Comparison of ENCODE assay signal across 26 mouse cellular contexts in the genomic region with DNA sequence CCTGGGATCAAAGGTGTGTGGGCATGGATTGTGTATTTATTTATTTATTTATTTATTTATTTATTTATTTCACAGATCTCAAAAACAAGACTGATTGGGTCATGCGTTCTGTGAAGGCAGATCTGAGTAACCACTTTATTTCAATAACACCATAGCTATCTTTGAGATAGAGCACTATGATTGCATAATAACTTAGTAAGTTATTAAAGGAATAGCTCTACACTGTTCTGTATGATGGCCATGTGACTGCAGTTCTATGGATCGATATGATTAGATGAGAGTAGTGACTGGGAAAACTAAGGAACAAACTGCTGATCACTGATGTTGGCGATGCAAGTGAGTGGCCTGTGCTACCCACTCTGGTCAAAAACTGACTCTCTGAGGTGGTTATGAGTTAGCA. TPM values are rescaled to one million over a fixed set of nuclear protein-coding genes. Genes with fewer than 3 reads are reported as not detected.
DNase-seq lines count a peak whose midpoint lies in the region; ATAC-seq and TF ChIP-seq lines count a peak whose summit lies in the region.
"Had no signal": no experiment of that assay in that cellular context is flagged by ENCODE, and none has a peak within 500 bp of the region (broad histone marks: within the 10 kb centered on the region; RNA-seq: fewer than 3 reads in every experiment).

No protein-coding gene starts in this region.

- no peaks in the 10 kb centered on the region for H3K36me3 ChIP-seq in liver, adult 2 months (ENCODE audit: control insufficient read depth, insufficient read depth, low read length)
- no peaks in the 10 kb centered on the region for H3K36me3 ChIP-seq in liver, embryonic 11.5 days (ENCODE audit: control insufficient read depth, insufficient read depth, low read length)
- H3K36me3 ChIP-seq in intestine, embryonic 15.5 days = no peaks in the 10 kb centered on the region
- H3K36me3 ChIP-seq in intestine, embryonic 16.5 days (ENCODE audit: control insufficient read depth, insufficient read depth, low read length) = no peaks in the 10 kb centered on the region
- H3K36me3 ChIP-seq in intestine, postnatal 0 days (ENCODE audit: control insufficient read depth, insufficient read depth) = no peaks in the 10 kb centered on the region
- H3K36me3 ChIP-seq in hindbrain, embryonic 14.5 days (replicated peaks; ENCODE audit: control insufficient read depth, insufficient read depth) = no peaks in the 10 kb centered on the region
- H3K36me3 ChIP-seq: G1E had no signal

- H3K27ac ChIP-seq in liver, adult 2 months (replicated peaks; ENCODE audit: insufficient read depth, low read depth, low read length) = no peak overlapping the region
- H3K27ac ChIP-seq in liver, embryonic 11.5 days (ENCODE audit: low read depth, low read length) = no peak overlapping the region
- H3K27ac ChIP-seq in intestine, embryonic 15.5 days = no peak overlapping the region
- H3K27ac ChIP-seq in intestine, embryonic 16.5 days (ENCODE audit: low read length) = no peak overlapping the region
- H3K27ac ChIP-seq in intestine, postnatal 0 days (ENCODE audit: low read depth, low read length) = no peak overlapping the region
- H3K27ac ChIP-seq in hindbrain, embryonic 14.5 days = no peak overlapping the region

- H3K79me2 ChIP-seq in liver, adult 2 months (ENCODE audit: control insufficient read depth, insufficient read depth, low read length) = no peaks in the 10 kb centered on the region

- H3K4me3 ChIP-seq in liver, adult 2 months (ENCODE audit: insufficient read depth, low read depth, low read length) = no peak overlapping the region
- H3K4me3 ChIP-seq in liver, embryonic 11.5 days (ENCODE audit: low read depth, low read length) = no peak overlapping the region
- H3K4me3 ChIP-seq in intestine, embryonic 15.5 days (replicated peaks) = no peak overlapping the region
- H3K4me3 ChIP-seq in intestine, embryonic 16.5 days (ENCODE audit: low read length) = no peak overlapping the region
- H3K4me3 ChIP-seq in intestine, postnatal 0 days (ENCODE audit: low read depth, low read length) = no peak overlapping the region
- no peak overlapping the region for H3K4me3 ChIP-seq in hindbrain, embryonic 14.5 days (replicated peaks; ENCODE audit: low read length)

- no peaks in the 10 kb centered on the region for H3K4me1 ChIP-seq in liver, adult 2 months (ENCODE audit: control insufficient read depth, insufficient read depth, low read length)
- H3K4me1 ChIP-seq in liver, embryonic 11.5 days (replicated peaks; ENCODE audit: control insufficient read depth, insufficient read depth, low read length) = no peaks in the 10 kb centered on the region; the same call in 1 of the 2 replicates
- peaks cover 6% of the 10 kb centered on the region for H3K4me1 ChIP-seq in intestine, embryonic 15.5 days (replicated peaks)
- H3K4me1 ChIP-seq in intestine, embryonic 16.5 days (ENCODE audit: control insufficient read depth, insufficient read depth, low read length) = peaks cover 4% of the 10 kb centered on the region
- H3K4me1 ChIP-seq in intestine, postnatal 0 days (replicated peaks; ENCODE audit: control insufficient read depth, insufficient read depth, low read length) = no peaks in the 10 kb centered on the region
- H3K4me1 ChIP-seq in hindbrain, embryonic 14.5 days (replicated peaks; ENCODE audit: control insufficient read depth, insufficient read depth, low read length) = peaks cover 7% of the 10 kb centered on the region

- H3K9me3 ChIP-seq in liver, embryonic 11.5 days (ENCODE audit: control insufficient read depth, low read length) = no peaks in the 10 kb centered on the region
- H3K9me3 ChIP-seq in intestine, embryonic 15.5 days = no peaks in the 10 kb centered on the region
- H3K9me3 ChIP-seq in intestine, embryonic 16.5 days (ENCODE audit: control insufficient read depth, low read length) = no peaks in the 10 kb centered on the region
- no peaks in the 10 kb centered on the region for H3K9me3 ChIP-seq in intestine, postnatal 0 days (ENCODE audit: control insufficient read depth)
- H3K9me3 ChIP-seq in hindbrain, embryonic 14.5 days (ENCODE audit: control insufficient read depth, low read length) = no peaks in the 10 kb centered on the region
- H3K9me3 ChIP-seq: G1E had no signal

- peaks cover 7% of the 10 kb centered on the region for H3K27me3 ChIP-seq in liver, adult 2 months (ENCODE audit: control insufficient read depth, insufficient read depth, low read length)
- H3K27me3 ChIP-seq in liver, embryonic 11.5 days (replicated peaks; ENCODE audit: control insufficient read depth, insufficient read depth, low read length) = peaks cover 44% of the 10 kb centered on the region
- peaks cover 32% of the 10 kb centered on the region for H3K27me3 ChIP-seq in intestine, embryonic 15.5 days (replicated peaks)
- H3K27me3 ChIP-seq in intestine, embryonic 16.5 days (replicated peaks; ENCODE audit: control insufficient read depth, insufficient read depth, low read length) = peaks cover 40% of the 10 kb centered on the region
- peaks cover 45% of the 10 kb centered on the region for H3K27me3 ChIP-seq in intestine, postnatal 0 days (replicated peaks; ENCODE audit: control insufficient read depth, insufficient read depth, low read length)
- peaks cover 37% of the 10 kb centered on the region for H3K27me3 ChIP-seq in hindbrain, embryonic 14.5 days (ENCODE audit: control insufficient read depth, insufficient read depth, low read length)
- H3K27me3 ChIP-seq: CH12.LX had no signal

- no peak for TF ChIP-seq CTCF in liver, adult 2 months (IDR thresholded peaks at IDR 0.05; ENCODE audit: low read depth, low read length)
- no peak for TF ChIP-seq CTCF in intestine, postnatal 0 days (IDR thresholded peaks at IDR 0.05; ENCODE audit: low read depth)

- TF ChIP-seq POLR2A in liver, adult 2 months (IDR thresholded peaks at IDR 0.05; ENCODE audit: extremely low read depth, insufficient read depth, low read length) = no peak

- no peak overlapping the region for H3K4me2 ChIP-seq in liver, embryonic 11.5 days
- no peak overlapping the region for H3K4me2 ChIP-seq in intestine, embryonic 15.5 days (replicated peaks)
- no peak overlapping the region for H3K4me2 ChIP-seq in intestine, embryonic 16.5 days (ENCODE audit: low read depth, low read length)
- H3K4me2 ChIP-seq in intestine, postnatal 0 days (replicated peaks; ENCODE audit: low read depth) = no peak overlapping the region
- H3K4me2 ChIP-seq in hindbrain, embryonic 14.5 days (replicated peaks) = no peak overlapping the region

- DNase-seq in liver, adult 2 months (ENCODE audit: extremely low read depth, low read depth, low spot score) = peak; percentile 40
- DNase-seq in liver, embryonic 11.5 days (ENCODE audit: low spot score) = no peak
- no peak for DNase-seq in kidney, postnatal 4 days
- no peak for DNase-seq in cerebellum, adult 8-10 months
- DNase-seq in hindbrain, embryonic 14.5 days (ENCODE audit: low spot score) = no peak
- DNase-seq: adrenal gland, adult 2 months; adrenal gland, adult 8-10 months; adrenal gland, postnatal 10 days; adrenal gland, postnatal 14 days; adrenal gland, postnatal 25 days; adrenal gland, postnatal 36 days; B cell, adult 2 months; cerebellum, adult 11 months; cerebellum, adult 11-12 months had no signal

- no peak overlapping the region for H3K9ac ChIP-seq in liver, adult 2 months (ENCODE audit: low read depth, low read length)
- H3K9ac ChIP-seq in liver, embryonic 11.5 days (ENCODE audit: low read depth, low read length) = no peak overlapping the region
- no peak overlapping the region for H3K9ac ChIP-seq in intestine, embryonic 15.5 days
- H3K9ac ChIP-seq in intestine, embryonic 16.5 days (ENCODE audit: low read depth, low read length) = no peak overlapping the region
- no peak overlapping the region for H3K9ac ChIP-seq in intestine, postnatal 0 days (ENCODE audit: low read depth, low read length)
- no peak overlapping the region for H3K9ac ChIP-seq in hindbrain, embryonic 14.5 days

- ATAC-seq in liver, embryonic 11.5 days (replicated peaks; ENCODE audit: low FRiP score) = no peak
- ATAC-seq in intestine, embryonic 15.5 days = peak; percentile 48; the same call in 1 of the 2 replicates
- ATAC-seq in intestine, embryonic 16.5 days = peak; percentile 78
- ATAC-seq in intestine, postnatal 0 days = peak; percentile 68
- no peak for ATAC-seq in hindbrain, embryonic 14.5 days (ENCODE audit: low FRiP score)
- ATAC-seq: activated CD4-positive, CD25-positive, alpha-beta regulatory T cell, adult 4 months; CD4-positive, CD25-positive, alpha-beta regulatory T cell, adult 4 months; Patski had no signal

- 51% methylated on average over 3 of the region's 3 CpGs for WGBS in liver, adult 2 months
- WGBS in liver, embryonic 11.5 days = 74% methylated on average over 3 of the region's 3 CpGs
- 73% methylated on average over 3 of the region's 3 CpGs for WGBS in intestine, embryonic 15.5 days
- 69% methylated on average over 3 of the region's 3 CpGs for WGBS in intestine, embryonic 16.5 days
- WGBS in intestine, postnatal 0 days = 50% methylated on average over 3 of the region's 3 CpGs
- WGBS in hindbrain, embryonic 14.5 days = 83% methylated on average over 3 of the region's 3 CpGs

RNA-seq across cellular contexts. Expression of gene Dlx5, which starts 4.3 kb away (rescaled TPM):
- total RNA-seq in liver, adult 2 months (2014; rRNA removed) = not detected in 2 replicates
- polyA plus RNA-seq in liver, adult 2 months (2012; rRNA removed) = not detected in 2 replicates
- polyA plus RNA-seq in liver, embryonic 11.5 days (2014; fragmentation: Nextera tagmentation; extraction: Ambion mirVana) = 0.88 and 1.5 TPM in 2 replicates
- polyA plus RNA-seq in intestine, embryonic 15.5 days (2015; fragmentation: Nextera tagmentation; extraction: Ambion mirVana) = 1.5 and 2.1 TPM in 2 replicates
- 1.5 and 1.7 TPM in 2 replicates for polyA plus RNA-seq in intestine, embryonic 16.5 days (2015; fragmentation: Nextera tagmentation; extraction: Ambion mirVana)
- 0.27 and 0.33 TPM in 2 replicates for polyA plus RNA-seq in intestine, postnatal 0 days (2015; fragmentation: Nextera tagmentation; extraction: Ambion mirVana)
- not detected in 2 replicates for polyA plus RNA-seq in hindbrain, embryonic 14.5 days (2014; fragmentation: Nextera tagmentation; extraction: Ambion mirVana)
- total RNA-seq: adrenal gland, postnatal 25 days; CH12.LX; ES-E14; G1E; MEL had no signal
- polyA plus RNA-seq: activated CD4-positive, CD25-positive, alpha-beta regulatory T cell, adult 4 months; C2C12; CD4-positive, CD25-positive, alpha-beta regulatory T cell, adult 4 months; G1E had no signal

RNA-seq across cellular contexts. Expression of gene Dlx6, which starts 23.1 kb away (rescaled TPM):
- total RNA-seq in liver, adult 2 months (2014; rRNA removed) = not detected in 2 replicates
- polyA plus RNA-seq in liver, adult 2 months (2012; rRNA removed) = not detected in 2 replicates
- 0.08 TPM in 1 of 2 replicates, not detected in the other for polyA plus RNA-seq in liver, embryonic 11.5 days (2014; fragmentation: Nextera tagmentation; extraction: Ambion mirVana)
- polyA plus RNA-seq in intestine, embryonic 15.5 days (2015; fragmentation: Nextera tagmentation; extraction: Ambion mirVana) = 0.16 TPM in 1 of 2 replicates, not detected in the other
- not detected in 2 replicates for polyA plus RNA-seq in intestine, embryonic 16.5 days (2015; fragmentation: Nextera tagmentation; extraction: Ambion mirVana)
- polyA plus RNA-seq in intestine, postnatal 0 days (2015; fragmentation: Nextera tagmentation; extraction: Ambion mirVana) = not detected in 2 replicates
- not detected in 2 replicates for polyA plus RNA-seq in hindbrain, embryonic 14.5 days (2014; fragmentation: Nextera tagmentation; extraction: Ambion mirVana)
- total RNA-seq: adrenal gland, adult 18-20 months; adrenal gland, adult 2 months; adrenal gland, postnatal 14 days; adrenal gland, postnatal 36 days; CH12.LX; ES-E14; MEL had no signal
- polyA plus RNA-seq: activated CD4-positive, CD25-positive, alpha-beta regulatory T cell, adult 4 months; adrenal gland, adult 2 months; C2C12; CD4-positive, CD25-positive, alpha-beta regulatory T cell, adult 4 months; G1E had no signal

Comparison
In these comparisons a context has a peak if more than half of its experiments do, and no peak if none do; other contexts are left out.
1. ATAC-seq: peak in intestine, embryonic 15.5 days (single experiment), intestine, embryonic 16.5 days (single experiment) and intestine, postnatal 0 days (single experiment); none in liver, embryonic 11.5 days (single experiment) and hindbrain, embryonic 14.5 days (single experiment).